Mouse (Mus musculus) ES-E14 (cell line): ENCODE data around the gene Slc25a47.

ENCODE experiments used
- HCFC1 ChIP-seq: IDR thresholded peaks from 2 replicates; pipeline ENCODE4 v1.6.1; 2012; ENCODE audit warnings: low read length, inconsistent platforms, borderline replicate concordance; ENCODE audit not compliant: insufficient read depth
- MAFK ChIP-seq: IDR thresholded peaks from 2 replicates; pipeline ENCODE4 v1.6.1; 2014; ENCODE audit warnings: mild to moderate bottlenecking, low read depth, low read length, inconsistent platforms; ENCODE audit not compliant: insufficient read depth

DNA sequence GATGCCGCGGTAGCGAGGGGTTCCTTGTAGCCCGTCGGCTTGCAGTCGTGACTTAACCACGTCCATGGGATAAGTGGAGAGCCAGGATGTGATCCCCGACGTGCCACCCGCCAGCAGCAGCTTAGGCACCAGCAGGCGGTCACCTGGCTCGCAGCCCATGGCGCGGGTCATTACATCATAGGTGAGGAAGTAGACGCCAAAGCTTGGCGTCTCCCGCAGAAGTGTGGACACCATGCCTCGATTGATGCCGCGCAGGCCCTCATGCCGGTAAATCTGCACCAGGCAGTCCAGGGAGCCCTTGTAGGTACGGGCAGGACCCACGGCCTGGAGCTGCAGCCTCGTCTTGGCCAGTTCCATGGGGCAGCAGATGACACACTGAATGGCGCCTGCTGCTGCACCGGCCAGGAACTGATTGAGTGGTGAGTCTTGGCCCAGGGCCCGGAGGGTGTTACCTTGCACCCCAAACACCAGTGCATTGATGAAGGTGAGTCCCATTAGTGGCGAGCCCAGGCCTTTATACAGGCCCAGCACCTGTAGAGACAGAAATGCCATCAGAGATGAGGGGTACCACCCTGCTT lies 8.8 kb upstream of the Slc25a47 start:
- TF ChIP-seq HCFC1 = no peak
- no peak for TF ChIP-seq MAFK
